Mouse (Mus musculus) embryonic facial prominence, embryonic 13.5 days (tissue): Measurements from ENCODE around the gene Stard10. TPM values are rescaled to one million over a fixed set of nuclear protein-coding genes. Genes with fewer than 3 reads are reported as not detected.

ENCODE experiments used
- ATAC-seq: fragments of 200-750 bp; cut with Nextera tagmentation; 2 replicates; pipeline ENCODE4 v1.8.0; 2017; ENCODE audit warnings: low read depth; ENCODE audit not compliant: insufficient number of reproducible peaks, insufficient read depth, low FRiP score, low TSS enrichment
- H3K27ac ChIP-seq: fragments of 300-500 bp; sonication (generic); 2 replicates; pipeline ENCODE4 v1.5.1; 2015; ENCODE audit warnings: moderate library complexity, mild to moderate bottlenecking, inconsistent platforms
- H3K27me3 ChIP-seq: fragments of 300-500 bp; sonication (generic); 2 replicates; pipeline ENCODE4 v1.6.1; 2015; ENCODE audit warnings: mild to moderate bottlenecking, inconsistent platforms
- H3K36me3 ChIP-seq: fragments of 300-500 bp; sonication (generic); 2 replicates; pipeline ENCODE4 v1.6.1; 2015; ENCODE audit warnings: mild to moderate bottlenecking, inconsistent platforms
- H3K4me1 ChIP-seq: fragments of 300-500 bp; sonication (generic); 2 replicates; pipeline ENCODE4 v1.6.1; 2015; ENCODE audit warnings: inconsistent platforms
- H3K4me2 ChIP-seq: fragments of 300-500 bp; sonication (generic); 2 replicates; pipeline ENCODE4 v1.6.1; 2015; ENCODE audit warnings: moderate library complexity, mild to moderate bottlenecking, inconsistent platforms
- H3K4me3 ChIP-seq: fragments of 300-500 bp; sonication (generic); 2 replicates; pipeline ENCODE4 v1.5.1; 2015; ENCODE audit warnings: mild to moderate bottlenecking, inconsistent platforms
- H3K9ac ChIP-seq: fragments of 300-500 bp; sonication (generic); 2 replicates; pipeline ENCODE4 v1.6.1; 2015; ENCODE audit warnings: mild to moderate bottlenecking, inconsistent platforms
- H3K9me3 ChIP-seq: fragments of 300-500 bp; sonication (generic); 2 replicates; pipeline ENCODE4 v1.6.1; 2016; ENCODE audit warnings: inconsistent platforms
- WGBS: fragments of 180-500 bp; shearing (Covaris S2); methylation state at CpG from one replicate; pipeline ENCODE4 v1.1.7; 2015; ENCODE audit warnings: mixed read lengths; 5-methylcytosine and 5-hydroxymethylcytosine counted together
- polyA plus RNA-seq: library from polyadenylated mRNA; unstranded; fragments of >200 nt; fragmentation: Nextera tagmentation; extraction: Ambion mirVana; gene quantifications from 2 replicates; pipeline ENCODE4 v1.2.1, GENCODE M21; 2015

The Stard10 gene
- polyA plus RNA-seq, 1 experiment from 2014 or later, result 22.7 TPM

GRCm38 (mm10) chr7:101323141-101323594, 6.3 kb downstream of the Stard10 start:
- Histone ChIP-seq H3K27ac (no peak overlapping the region), H3K4me3 (no peak overlapping the region), H3K4me2 (peak overlapping the region; percentile 91), H3K9ac (no peak overlapping the region), H3K4me1 (peaks cover 27% of the 10 kb centered on the region), H3K9me3 (no peaks in the 10 kb centered on the region), H3K36me3 (no peaks in the 10 kb centered on the region; the same call in 1 of the 2 replicates), H3K27me3 (peaks cover 27% of the 10 kb centered on the region)
- ATAC-seq, result no peak
- 67% methylated on average over 4 of the region's 4 CpGs for WGBS

GRCm38 (mm10) chr7:101324142-101324962, 7.5 kb downstream of the Stard10 start:
- Histone ChIP-seq H3K36me3 (no peaks in the 10 kb centered on the region; the same call in 1 of the 2 replicates), H3K4me2 (no peak overlapping the region), H3K27ac (no peak overlapping the region), H3K9me3 (no peaks in the 10 kb centered on the region), H3K27me3 (peaks cover 19% of the 10 kb centered on the region), H3K4me3 (no peak overlapping the region), H3K4me1 (peaks cover 32% of the 10 kb centered on the region), H3K9ac (no peak overlapping the region)
- 60% methylated on average over 6 of the region's 6 CpGs for WGBS
- ATAC-seq, result no peak

- Histone ChIP-seq H3K27me3 (peaks cover 12% of the 10 kb centered on the region; the same call in 1 of the 2 replicates), H3K4me2 (no peak overlapping the region), H3K27ac (no peak overlapping the region), H3K9ac (no peak overlapping the region), H3K4me1 (peaks cover 23% of the 10 kb centered on the region), H3K4me3 (no peak overlapping the region), H3K9me3 (no peaks in the 10 kb centered on the region), H3K36me3 (no peaks in the 10 kb centered on the region; the same call in 1 of the 2 replicates)
- no peak for ATAC-seq
- 86% methylated on average over 5 of the region's 5 CpGs for WGBS
Measured at GRCm38 (mm10) chr7:101326006-101326405, 9.1 kb downstream of the Stard10 start.

GRCm38 (mm10) chr7:101327263-101327662, 10.4 kb downstream of the Stard10 start:
- H3K4me1 ChIP-seq, result peaks cover 14% of the 10 kb centered on the region; the same call in 1 of the 2 replicates
- no peaks in the 10 kb centered on the region; the same call in 1 of the 2 replicates for H3K36me3 ChIP-seq
- no peak overlapping the region for H3K9ac ChIP-seq
- H3K27me3 ChIP-seq, result 0 out of 2 replicates have a peak, but pooled peaks cover 3% of the 10 kb centered on the region
- WGBS, result 55% methylated on average over 5 of the region's 5 CpGs
- H3K4me3 ChIP-seq, result no peak overlapping the region
- no peak for ATAC-seq
- no peak overlapping the region for H3K4me2 ChIP-seq
- H3K9me3 ChIP-seq, result no peaks in the 10 kb centered on the region
- no peak overlapping the region for H3K27ac ChIP-seq

- Histone ChIP-seq H3K9me3 (no peaks in the 10 kb centered on the region), H3K27me3 (no peaks in the 10 kb centered on the region)
Measured at GRCm38 (mm10) chr7:101327786-101328185, 10.9 kb downstream of the Stard10 start.

GRCm38 (mm10) chr7:101328621-101329158, 11.8 kb downstream of the Stard10 start:
- no peaks in the 10 kb centered on the region; the same call in 1 of the 2 replicates for H3K36me3 ChIP-seq
- H3K4me1 ChIP-seq, result peaks cover 7% of the 10 kb centered on the region; the same call in 1 of the 2 replicates
- no peak overlapping the region; the same call in 1 of the 2 replicates for H3K9ac ChIP-seq
- no peaks in the 10 kb centered on the region for H3K9me3 ChIP-seq
- WGBS, result 64% methylated on average over 4 of the region's 4 CpGs
- H3K4me3 ChIP-seq, result no peak overlapping the region
- H3K27ac ChIP-seq, result no peak overlapping the region
- no peaks in the 10 kb centered on the region for H3K27me3 ChIP-seq
- ATAC-seq, result no peak
- no peak overlapping the region for H3K4me2 ChIP-seq

More at GRCm38 (mm10) chr7:101327786-101328185, 10.9 kb downstream of the Stard10 start:
- H3K9ac ChIP-seq, result no peak overlapping the region
- H3K4me1 ChIP-seq, result peaks cover 12% of the 10 kb centered on the region; the same call in 1 of the 2 replicates
- no peak overlapping the region for H3K27ac ChIP-seq
- no peaks in the 10 kb centered on the region; the same call in 1 of the 2 replicates for H3K36me3 ChIP-seq
- 83% methylated on average over 2 of the region's 2 CpGs for WGBS
- no peak for ATAC-seq
- no peak overlapping the region for H3K4me2 ChIP-seq
- H3K4me3 ChIP-seq, result no peak overlapping the region

- 0 out of 2 replicates have a peak, but pooled peaks cover 7% of the 10 kb centered on the region for H3K4me1 ChIP-seq
- H3K27ac ChIP-seq, result no peak overlapping the region
- no peak overlapping the region for H3K4me2 ChIP-seq
- 0 out of 2 replicates have a peak overlapping the region, but pooled peaks have one; percentile 40 for H3K9ac ChIP-seq
- no peaks in the 10 kb centered on the region for H3K27me3 ChIP-seq
- no peak for ATAC-seq
- H3K4me3 ChIP-seq, result no peak overlapping the region
- H3K9me3 ChIP-seq, result no peaks in the 10 kb centered on the region
- H3K36me3 ChIP-seq, result no peaks in the 10 kb centered on the region; the same call in 1 of the 2 replicates
- 82% methylated on average over 4 of the region's 4 CpGs for WGBS
Measured at GRCm38 (mm10) chr7:101329606-101330005, 12.7 kb downstream of the Stard10 start.

GRCm38 (mm10) chr7:101330074-101330840, 13.4 kb downstream of the Stard10 start:
- Histone ChIP-seq H3K9ac (no peak overlapping the region), H3K4me2 (no peak overlapping the region), H3K4me1 (0 out of 2 replicates have a peak, but pooled peaks cover 7% of the 10 kb centered on the region), H3K9me3 (no peaks in the 10 kb centered on the region), H3K27ac (no peak overlapping the region), H3K36me3 (no peaks in the 10 kb centered on the region; the same call in 1 of the 2 replicates), H3K4me3 (no peak overlapping the region), H3K27me3 (no peaks in the 10 kb centered on the region)
- 77% methylated on average over 10 of the region's 10 CpGs for WGBS
- ATAC-seq, result no peak

- H3K4me2 ChIP-seq, result no peak overlapping the region
- 44% methylated on average over 4 of the region's 4 CpGs for WGBS
Measured at GRCm38 (mm10) chr7:101330841-101331173, 13.9 kb downstream of the Stard10 start.

GRCm38 (mm10) chr7:101332045-101332831, 15.4 kb downstream of the Stard10 start:
- no peak for ATAC-seq
- Histone ChIP-seq H3K36me3 (no peaks in the 10 kb centered on the region), H3K4me1 (0 out of 2 replicates have a peak, but pooled peaks cover 7% of the 10 kb centered on the region), H3K9ac (no peak overlapping the region), H3K27me3 (no peaks in the 10 kb centered on the region), H3K27ac (no peak overlapping the region), H3K4me2 (no peak overlapping the region), H3K9me3 (no peaks in the 10 kb centered on the region), H3K4me3 (no peak overlapping the region)
- 81% methylated on average over 5 of the region's 5 CpGs for WGBS

More at GRCm38 (mm10) chr7:101330841-101331173, 13.9 kb downstream of the Stard10 start:
- no peak overlapping the region for H3K27ac ChIP-seq
- H3K27me3 ChIP-seq, result no peaks in the 10 kb centered on the region
- ATAC-seq, result no peak
- no peak overlapping the region for H3K4me3 ChIP-seq
- no peaks in the 10 kb centered on the region for H3K36me3 ChIP-seq
- no peaks in the 10 kb centered on the region for H3K9me3 ChIP-seq
- H3K9ac ChIP-seq, result no peak overlapping the region
- H3K4me1 ChIP-seq, result 0 out of 2 replicates have a peak, but pooled peaks cover 7% of the 10 kb centered on the region
